Mouse (Mus musculus) left cerebral cortex, adult 9 months (tissue): ENCODE data around the gene Zeb2.

Source experiments
- DNase-seq, 2 experiments: peaks; one replicate each; pipeline ENCODE4 v3.0.0; 2022; ENCODE audit warnings: low spot score in 2 of 2

Gene Zeb2

GRCm38 (mm10) chr2:45062136-45062535, 55.1 kb downstream of the Zeb2 start:
- no peak for DNase-seq

DNA sequence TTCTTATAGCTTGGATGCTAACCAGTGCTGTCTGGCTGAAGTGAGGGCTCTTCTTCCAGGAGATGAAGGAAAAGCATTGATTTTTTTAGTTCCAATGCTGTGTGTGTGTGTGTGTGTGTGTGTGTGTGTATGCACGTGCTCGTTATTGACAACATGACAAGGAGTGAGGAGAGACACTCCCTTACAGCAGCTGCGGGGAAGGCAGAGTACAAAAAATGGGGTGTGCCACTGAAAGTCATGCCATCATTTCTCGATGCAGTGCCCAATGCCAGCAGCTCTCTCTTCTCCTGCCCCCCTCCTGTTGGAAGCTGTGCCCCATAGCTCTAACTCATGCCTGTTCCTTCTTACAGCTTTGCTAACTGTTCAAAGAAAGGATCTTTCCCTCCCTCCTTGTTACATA, 56.4 kb downstream of the Zeb2 start:
- no peak for DNase-seq

DNA sequence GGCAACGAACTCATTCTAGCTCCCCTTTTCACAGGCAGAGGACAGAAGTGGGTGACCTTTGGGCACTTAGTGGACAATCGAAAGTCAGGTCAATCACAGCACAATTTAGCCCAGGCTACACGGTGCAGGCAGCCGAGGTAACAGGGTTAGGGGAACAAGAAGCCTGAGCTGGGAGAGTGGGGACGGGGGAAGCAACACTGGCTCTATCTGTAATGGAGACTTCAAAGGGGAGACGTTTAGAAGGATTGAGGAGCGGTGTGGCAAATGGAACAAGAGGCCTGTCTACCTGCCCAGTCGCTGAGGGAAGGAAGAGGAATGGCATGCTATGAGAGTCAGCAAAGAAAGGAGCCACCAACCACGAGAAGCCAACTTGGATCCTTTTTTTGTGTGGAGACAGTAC, 57.0 kb downstream of the Zeb2 start:
- no peak for DNase-seq

DNA sequence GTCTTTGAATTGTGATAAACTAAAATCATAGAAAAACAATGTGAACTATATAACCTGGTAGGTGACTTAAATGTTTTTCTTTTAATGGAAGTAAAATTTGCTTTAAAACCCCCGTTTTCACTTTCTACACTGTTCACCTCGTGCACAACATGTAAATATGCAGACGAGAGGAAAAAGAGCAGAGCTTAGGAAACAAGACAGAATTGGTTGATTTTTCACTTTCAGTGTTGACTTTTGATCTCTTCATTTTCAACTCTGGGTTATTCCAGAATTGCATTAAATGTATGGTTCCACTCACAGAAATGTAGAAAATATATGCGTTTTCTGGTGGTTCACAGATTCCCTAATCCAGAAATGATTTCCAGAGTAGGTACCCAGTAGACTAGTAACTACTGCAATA, 57.6 kb downstream of the Zeb2 start:
- DNase-seq, result no peak

DNA sequence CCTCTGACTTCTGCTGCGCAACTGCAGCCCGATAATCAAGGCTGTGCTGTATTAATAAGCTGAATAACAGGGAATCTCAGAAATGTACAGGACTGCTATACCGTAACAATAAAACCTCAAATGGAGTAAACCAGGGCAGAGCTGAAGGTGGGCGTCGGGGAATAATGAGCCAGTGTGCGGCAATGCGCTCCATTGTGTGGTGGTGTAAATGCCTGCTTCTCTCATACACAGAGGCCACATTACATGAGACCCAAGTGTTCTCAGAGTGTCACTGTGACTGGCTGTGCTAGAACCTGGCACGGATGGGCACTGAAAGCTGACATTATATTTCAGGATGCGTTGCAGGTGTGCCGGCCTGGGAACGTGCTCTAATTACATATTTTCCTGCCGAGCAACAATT, 58.2 kb downstream of the Zeb2 start:
- DNase-seq, result no peak

- DNase-seq, result no peak
Measured at GRCm38 (mm10) chr2:45058183-45058582, 59.0 kb downstream of the Zeb2 start.

DNA sequence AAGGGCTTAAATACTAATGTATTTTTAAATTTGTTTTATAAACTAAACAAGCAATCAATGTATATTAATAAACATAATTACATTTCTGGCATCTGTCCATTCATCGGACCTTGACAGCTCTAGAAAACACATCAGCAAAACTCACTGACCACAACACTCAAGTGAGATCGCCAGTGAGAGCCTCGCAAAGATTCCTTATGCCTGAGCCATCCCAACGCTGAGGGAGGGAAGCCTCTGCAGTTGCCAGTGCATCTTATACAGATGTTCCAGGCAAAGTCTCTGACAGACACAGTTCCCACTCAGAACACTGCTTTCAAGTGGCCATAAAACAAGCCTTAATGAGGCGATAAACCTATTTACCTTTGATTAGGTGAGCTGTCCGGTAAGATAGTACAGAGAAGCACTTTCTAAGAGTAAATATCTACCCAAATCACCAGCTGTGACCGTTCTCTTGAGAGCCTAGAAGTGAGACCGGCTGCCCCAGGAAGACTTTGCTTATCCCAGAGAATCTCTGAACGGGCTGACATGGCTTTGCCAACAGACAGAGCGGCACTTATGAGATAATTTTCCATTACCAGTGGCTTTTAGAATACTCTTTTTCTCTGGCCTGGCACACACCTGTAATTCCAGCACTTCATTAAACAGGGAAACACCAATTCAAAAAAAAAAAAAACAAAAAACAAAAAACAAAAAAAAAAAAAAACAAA, 60.2 kb downstream of the Zeb2 start:
- no peak for DNase-seq

GRCm38 (mm10) chr2:45055926-45056325, 61.3 kb downstream of the Zeb2 start:
- no peak for DNase-seq

DNA sequence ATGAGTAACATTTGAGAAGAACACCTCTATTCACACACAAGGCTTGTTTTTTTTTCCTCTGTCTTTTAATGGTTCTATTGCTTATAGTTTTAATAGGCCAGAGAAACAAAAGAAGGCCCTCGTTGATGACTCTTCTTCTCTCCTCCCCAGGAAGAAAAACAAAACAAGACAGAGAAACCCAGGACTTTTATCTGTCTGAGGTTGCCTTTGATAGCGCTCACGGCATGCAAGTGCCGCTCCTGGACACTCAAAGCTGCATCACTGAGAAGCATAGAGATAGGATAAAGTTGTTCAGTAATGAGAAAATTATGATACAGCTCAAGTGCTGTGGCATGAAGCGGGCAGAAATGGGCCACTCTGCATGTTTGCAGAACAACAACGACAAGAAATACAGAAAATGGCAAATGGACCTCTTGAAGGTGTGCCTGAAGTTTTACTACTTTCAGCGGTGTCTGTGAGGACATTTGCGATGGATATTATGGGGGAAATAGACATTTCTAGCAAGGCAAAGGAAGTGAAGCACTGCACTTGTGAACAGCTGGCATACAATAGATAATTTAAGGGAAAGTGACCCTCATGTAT, 62.1 kb downstream of the Zeb2 start:
- no peak for DNase-seq

DNA sequence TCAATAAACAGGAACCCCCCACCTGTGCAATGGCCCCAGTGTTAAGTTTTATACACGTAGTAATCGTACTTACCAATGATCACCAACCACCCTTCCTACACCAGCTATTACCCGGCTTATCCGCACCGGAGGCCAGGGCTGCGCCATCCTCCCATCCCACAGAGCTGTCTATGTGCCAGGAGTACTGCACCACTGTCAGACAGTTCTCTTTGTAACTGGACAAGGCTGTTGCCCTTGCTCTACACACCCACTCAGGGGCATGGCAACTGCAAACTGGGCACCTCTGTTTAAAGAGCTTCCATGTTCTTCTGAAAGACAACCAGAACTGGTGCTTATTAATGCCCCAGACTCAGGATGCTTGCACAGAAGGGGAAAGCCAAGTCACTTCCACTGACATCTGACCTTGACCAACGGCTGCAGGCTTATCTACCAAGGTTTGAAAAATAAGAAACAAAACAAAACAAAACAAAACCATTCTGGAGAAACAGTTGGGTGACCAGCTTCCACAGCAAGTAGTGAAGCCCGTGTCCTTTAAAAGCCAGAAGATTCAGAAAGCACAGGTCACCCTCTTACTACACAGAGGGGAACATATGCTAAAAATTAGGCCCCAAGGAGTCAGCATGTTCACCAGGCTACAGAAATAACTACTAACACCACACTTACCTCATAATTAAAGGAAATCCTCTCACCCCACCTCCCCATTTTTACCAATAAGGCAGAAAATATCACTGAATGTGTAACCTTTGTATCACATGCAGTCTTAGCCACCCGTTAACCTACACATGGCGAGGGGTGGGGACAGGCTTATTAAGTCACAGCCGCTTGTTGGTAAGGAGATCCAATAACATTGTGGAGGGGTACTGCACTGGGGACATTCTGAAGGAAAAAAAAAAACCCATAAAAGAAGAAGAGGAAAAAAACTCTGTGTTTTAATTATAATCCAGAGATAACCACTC, 62.8 kb downstream of the Zeb2 start:
- no peak for DNase-seq

- DNase-seq, result no peak
Measured at GRCm38 (mm10) chr2:45052587-45052986, 64.6 kb downstream of the Zeb2 start.

- no peak for DNase-seq
Measured at GRCm38 (mm10) chr2:45051321-45051720, 65.9 kb downstream of the Zeb2 start.

DNA sequence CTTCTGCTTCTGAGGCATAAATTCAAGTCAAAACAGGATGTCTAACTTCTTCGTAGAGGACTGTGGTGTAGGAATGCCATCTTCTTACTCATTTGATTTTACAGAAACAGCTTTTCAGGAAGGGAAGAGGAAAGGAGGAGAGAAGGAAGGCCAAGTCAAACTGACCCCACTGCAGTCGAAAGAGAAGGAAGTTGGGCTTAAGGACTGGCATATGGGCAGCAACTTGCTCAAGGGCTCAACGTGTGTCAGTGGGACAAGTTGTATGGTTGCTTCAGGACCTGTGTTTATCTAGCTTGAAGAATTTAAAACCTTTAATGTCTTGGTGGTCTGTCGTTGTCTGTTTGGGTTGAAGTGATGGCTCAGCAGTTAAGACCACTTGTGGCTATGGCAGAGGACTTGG, 67.3 kb downstream of the Zeb2 start:
- DNase-seq, result no peak

DNA sequence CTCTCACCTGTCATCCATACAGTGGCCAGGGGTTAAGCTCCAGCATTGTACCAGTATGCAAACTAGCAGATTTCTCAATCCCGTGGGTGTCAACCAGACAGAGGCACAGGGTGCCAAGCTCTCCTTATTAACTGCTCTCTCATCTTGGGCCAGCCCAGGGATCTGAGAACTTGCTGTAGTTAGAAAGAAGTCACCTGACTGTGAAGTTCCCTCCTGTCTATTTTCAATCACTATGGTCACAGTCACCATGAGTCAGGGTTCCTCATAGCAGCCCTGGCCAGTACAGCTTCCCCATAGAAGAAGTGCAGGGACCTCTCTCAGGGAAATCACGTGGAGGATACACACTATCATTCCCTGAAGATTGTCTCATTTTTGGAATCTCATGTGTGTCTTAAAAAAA, 67.9 kb downstream of the Zeb2 start:
- DNase-seq, result no peak

DNA sequence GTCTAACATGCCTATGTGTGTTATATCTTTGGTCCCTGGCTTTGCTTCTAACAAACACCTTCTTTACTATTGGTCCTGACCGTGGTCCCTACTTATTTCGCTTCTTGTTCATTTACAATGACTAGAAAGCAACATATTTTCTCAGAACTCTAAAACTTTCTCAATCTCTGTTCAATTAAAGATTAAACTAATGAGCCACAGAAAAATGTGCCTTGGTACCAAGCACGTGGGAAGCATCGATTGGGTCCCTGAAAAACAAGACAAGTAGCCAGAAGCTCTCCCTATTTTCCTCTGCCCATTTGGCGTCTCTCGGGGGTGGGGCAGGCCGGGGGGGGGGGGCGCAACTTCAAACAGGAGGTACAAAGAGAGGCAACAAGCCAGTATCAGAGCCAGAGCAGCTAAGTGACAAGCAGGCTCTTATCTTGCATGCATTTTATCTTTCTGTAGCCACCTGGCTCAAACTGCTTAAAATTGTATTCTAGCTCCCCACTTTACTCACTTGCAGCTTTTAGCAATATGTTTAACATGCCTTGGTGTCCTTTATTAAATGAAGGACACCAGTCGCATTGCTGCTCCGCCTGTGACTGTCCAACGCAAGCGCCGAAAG, 76.4 kb downstream of the Zeb2 start:
- DNase-seq, result no peak

DNA sequence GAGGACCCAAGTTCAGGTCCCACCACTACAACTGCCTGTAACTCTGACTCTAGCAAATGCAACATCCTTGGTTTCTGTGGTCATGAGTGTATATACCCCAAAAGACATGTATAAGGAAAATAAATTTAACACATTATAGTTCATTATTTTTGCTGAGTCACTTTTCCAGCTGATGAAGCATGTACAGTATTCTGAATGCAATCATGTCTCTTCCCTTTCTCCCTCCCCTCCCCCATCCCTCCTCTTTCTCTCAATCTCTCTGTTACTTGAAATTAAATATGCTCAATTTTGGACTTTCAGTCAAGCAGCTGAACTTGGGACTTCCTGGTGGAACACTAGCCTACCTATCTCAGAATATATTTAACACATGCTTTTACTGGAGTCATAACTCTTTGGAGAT, 77.7 kb downstream of the Zeb2 start:
- no peak for DNase-seq

- DNase-seq, result no peak
Measured at GRCm38 (mm10) chr2:45028091-45028638, 89.0 kb downstream of the Zeb2 start.

GRCm38 (mm10) chr2:45017186-45017800, 99.9 kb downstream of the Zeb2 start:
- no peak for DNase-seq

- DNase-seq, result no peak
Measured at GRCm38 (mm10) chr2:45013325-45013724, 103.9 kb downstream of the Zeb2 start.

- no peak for DNase-seq
Measured at GRCm38 (mm10) chr2:45012676-45013075, 104.5 kb downstream of the Zeb2 start.

DNA sequence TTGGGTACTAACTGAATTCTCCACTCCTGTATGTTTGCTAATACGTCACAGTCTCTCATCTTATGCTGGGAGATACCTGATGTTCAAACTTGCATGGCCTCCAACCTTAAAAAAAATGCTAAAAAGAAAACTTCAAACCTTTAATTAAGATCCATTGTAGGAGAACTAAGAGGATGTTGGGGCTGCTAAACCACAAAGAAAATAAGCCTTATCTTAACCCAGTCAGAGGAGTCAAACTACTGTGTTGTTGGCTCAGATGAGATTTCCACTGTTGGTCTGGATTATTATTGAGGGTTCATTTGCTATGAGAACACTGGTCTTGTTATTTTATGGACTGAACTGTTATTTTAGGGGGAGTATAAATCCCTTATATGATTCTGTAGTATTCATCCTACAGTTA, 106.5 kb downstream of the Zeb2 start:
- DNase-seq, result no peak

GRCm38 (mm10) chr2:44999906-45000305, 117.3 kb downstream of the Zeb2 start:
- peak; percentile 58 to 78 for DNase-seq
